Mouse (Mus musculus) heart, postnatal 10 days (tissue): Measurements from ENCODE around the gene Gm5460. TPM values are rescaled to one million over a fixed set of nuclear protein-coding genes. Genes with fewer than 3 reads are reported as not detected.

Experiments used
- DNase-seq, 2 experiments: peaks; one replicate each; pipeline ENCODE4 v3.0.0; 2021
- intact Hi-C: fragments of 180-260 bp; cut with DNase I; formaldehyde crosslinking; loops from one replicate; pipeline ENCODE4 v1.15.1; 2025
- total RNA-seq, 2 experiments: library from RNA; stranded (reverse); gene quantifications; 2 replicates each; pipeline ENCODE4 v1.2.3; 2021

Gm5460 gene
- not detected for total RNA-seq

DNA sequence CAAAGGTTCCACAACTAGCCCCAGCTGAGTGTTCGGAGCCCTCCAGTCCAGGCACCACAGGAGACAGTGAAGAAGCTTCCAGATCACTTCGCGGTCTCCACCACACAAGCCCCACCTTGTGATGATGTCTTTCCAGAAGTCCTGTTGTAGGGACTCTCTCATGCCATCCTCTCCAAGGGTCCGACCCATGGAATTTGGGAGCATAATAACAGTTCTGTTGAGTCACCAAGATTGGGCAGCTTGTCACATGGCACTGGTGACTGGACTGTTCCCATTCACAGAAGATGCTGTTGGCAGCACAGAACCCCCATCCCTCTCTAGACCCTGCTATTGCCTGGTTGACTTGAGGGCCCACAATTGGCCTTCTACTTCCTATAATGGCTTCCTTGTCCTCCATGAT lies at the start of gene Gm5460:
Gm5460 (plus strand) TSS at position 378 of the 400 bp plus-strand sequence.
- intact Hi-C loops: no loop called here

GRCm38 (mm10) chr14:33972679-33973078 lies 43.9 kb upstream of the Gm5460 start:
- intact Hi-C loops: no loop called here
- DNase-seq: peak in 1 of 2 experiments; percentile 9

More for the DNA sequence above, at the start of gene Gm5460:
- DNase-seq: no peak

GRCm38 (mm10) chr14:33974752-33975151 lies 41.8 kb upstream of the Gm5460 start:
- intact Hi-C loops: no loop called here
- DNase-seq: no peak

DNA sequence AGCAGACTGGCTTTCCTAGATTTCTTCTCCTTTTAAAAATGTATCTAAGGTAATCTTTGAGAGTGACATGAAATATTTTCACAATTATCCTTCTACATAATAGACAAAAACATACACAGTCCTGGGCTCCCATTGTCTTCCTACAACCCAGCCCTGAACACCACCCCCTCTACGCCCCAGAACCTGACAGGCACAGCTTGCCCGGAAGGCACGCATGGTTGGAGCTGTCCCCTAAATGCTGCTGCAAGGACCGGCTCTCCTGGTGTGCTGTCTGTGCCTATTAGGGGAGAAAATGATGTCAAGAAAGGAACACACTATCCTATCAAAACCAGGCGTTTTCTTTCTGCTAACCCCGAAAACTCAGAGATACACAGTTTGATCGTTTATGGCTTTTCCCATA lies 38.8 kb upstream of the Gm5460 start:
- DNase-seq: no peak
- intact Hi-C loops: no loop called here

DNA sequence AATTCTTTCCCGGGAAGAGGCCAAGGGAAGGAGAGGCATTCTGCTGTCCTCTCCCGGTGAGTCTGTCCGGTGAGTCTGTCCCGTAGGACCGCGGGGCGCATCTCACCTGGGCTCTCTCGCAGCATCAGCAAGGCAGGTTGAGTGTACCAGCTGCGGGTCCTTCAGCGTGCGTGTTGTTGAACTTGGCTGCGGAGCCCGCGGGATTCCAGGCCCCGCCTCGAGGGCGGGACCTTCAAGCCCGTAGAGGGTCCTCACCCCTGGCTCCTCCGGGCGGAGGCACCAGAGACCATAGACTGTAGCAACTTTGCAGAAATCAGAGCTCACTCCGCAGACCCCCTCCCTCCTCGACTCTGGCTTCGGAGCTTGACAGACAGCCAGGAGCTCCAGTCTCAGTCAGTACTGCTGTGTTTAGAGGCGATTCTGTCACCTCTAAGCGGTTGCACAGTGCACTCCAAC lies 37.9 kb upstream of the Gm5460 start, which contains the start of gene Zfp488:
Zfp488 (minus strand) TSS at position 161 of the 456 bp plus-strand sequence.
- intact Hi-C loops: no loop called here

GRCm38 (mm10) chr14:33989201-33989600 lies 27.4 kb upstream of the Gm5460 start:
- intact Hi-C loops: no loop called here
- DNase-seq: no peak

More for the DNA sequence above, 37.9 kb upstream of the Gm5460 start, which contains the start of gene Zfp488:
- peak in 1 of 2 experiments; percentile 6 for DNase-seq

DNA sequence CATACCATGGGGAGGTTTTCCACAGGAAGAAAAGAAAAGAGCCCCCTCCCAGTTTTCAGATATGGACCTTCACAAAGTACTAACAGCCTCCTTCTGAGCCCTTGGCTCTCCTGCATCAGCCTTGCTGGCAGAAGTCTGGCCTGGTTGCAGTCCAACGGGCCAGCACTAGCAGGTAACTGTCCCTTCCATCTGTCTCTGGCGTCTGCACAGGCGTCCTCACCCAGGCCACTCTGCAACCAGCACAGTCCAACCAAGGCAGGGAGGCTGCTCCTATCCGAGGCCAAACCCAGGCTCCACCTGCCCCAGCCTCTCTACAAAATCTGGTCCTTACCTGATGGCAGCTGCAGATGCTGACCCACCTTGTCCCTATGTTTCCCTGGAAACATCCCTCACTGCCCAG lies 24.6 kb upstream of the Gm5460 start:
- intact Hi-C loops: no loop called here
- DNase-seq: no peak

GRCm38 (mm10) chr14:33993051-33993450 lies 23.5 kb upstream of the Gm5460 start:
- intact Hi-C loops: no loop called here

GRCm38 (mm10) chr14:33993521-33994289 lies 22.9 kb upstream of the Gm5460 start:
- DNase-seq: peak; percentile 8 to 14
- intact Hi-C loops: no loop called here

More at GRCm38 (mm10) chr14:33993051-33993450, 23.5 kb upstream of the Gm5460 start:
- no peak for DNase-seq

DNA sequence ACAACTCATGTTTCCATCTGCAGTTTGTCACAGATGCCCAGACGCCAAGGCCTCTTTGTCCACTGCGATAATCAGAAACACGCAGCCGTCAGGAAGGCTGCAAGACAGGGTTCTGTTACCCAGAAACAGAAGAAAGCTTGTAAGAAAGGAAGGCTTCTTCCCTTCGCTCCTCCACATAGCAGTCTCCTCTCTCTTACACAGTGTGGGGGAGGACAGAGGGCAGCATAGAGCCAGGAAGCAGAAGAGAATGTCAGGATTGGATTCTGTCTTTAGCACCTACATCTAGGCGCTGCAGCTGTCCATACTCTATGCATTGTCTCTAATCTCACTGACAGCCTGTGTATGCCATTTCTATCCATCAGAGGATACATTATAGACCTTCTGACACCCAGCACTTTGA lies 19.1 kb upstream of the Gm5460 start:
- intact Hi-C loops: no loop called here
- DNase-seq: no peak

GRCm38 (mm10) chr14:34000076-34000475 lies 16.5 kb upstream of the Gm5460 start:
- intact Hi-C loops: no loop called here
- no peak for DNase-seq

- intact Hi-C loops: no loop called here
- DNase-seq: no peak
Measured at GRCm38 (mm10) chr14:34001445-34001844, 15.1 kb upstream of the Gm5460 start.

GRCm38 (mm10) chr14:34002358-34002757 lies 14.2 kb upstream of the Gm5460 start:
- intact Hi-C loops: no loop called here

GRCm38 (mm10) chr14:34015063-34015462 lies 1.5 kb upstream of the Gm5460 start, which contains the start of gene Gm30083:
Gene Gm30083, minus strand, starts transcription at chr14:34015182.
- intact Hi-C loops: no loop called here
- no peak for DNase-seq

More at GRCm38 (mm10) chr14:34002358-34002757, 14.2 kb upstream of the Gm5460 start:
- no peak for DNase-seq

- intact Hi-C loops: no loop called here
- no peak for DNase-seq
Measured at GRCm38 (mm10) chr14:34016938-34017337, 380 bp downstream of the Gm5460 start.

- DNase-seq: peak; percentile 3 to 12
- intact Hi-C loops: no loop called here
Measured at GRCm38 (mm10) chr14:34026710-34027109, 10.2 kb downstream of the Gm5460 start.

GRCm38 (mm10) chr14:34033841-34034610 lies 17.5 kb downstream of the Gm5460 start:
- DNase-seq: no peak
- intact Hi-C loops: no loop called here

DNA sequence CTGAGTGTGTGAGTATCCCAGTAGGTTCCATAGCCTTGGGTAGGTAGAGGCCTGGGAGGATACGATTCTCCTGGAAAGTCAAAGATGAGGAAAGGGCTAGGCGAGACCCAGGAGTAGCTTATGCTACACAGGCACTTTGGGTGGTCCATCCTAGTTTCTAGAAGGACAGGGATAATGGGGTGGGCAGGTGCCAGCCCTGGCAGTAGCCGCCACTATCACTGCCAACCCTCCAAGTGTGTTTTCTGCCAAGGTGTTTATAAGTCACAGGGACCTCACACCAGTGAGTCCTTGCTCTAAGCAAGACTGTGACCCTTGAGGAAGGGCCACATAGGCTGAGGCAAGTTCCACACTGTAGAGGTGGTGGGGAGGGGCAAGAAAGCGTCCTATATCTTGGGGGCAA lies 24.7 kb downstream of the Gm5460 start:
- intact Hi-C loops: no loop called here
- no peak for DNase-seq

GRCm38 (mm10) chr14:34043341-34043740 lies 26.8 kb downstream of the Gm5460 start:
- DNase-seq: no peak
- intact Hi-C loops: no loop called here

DNA sequence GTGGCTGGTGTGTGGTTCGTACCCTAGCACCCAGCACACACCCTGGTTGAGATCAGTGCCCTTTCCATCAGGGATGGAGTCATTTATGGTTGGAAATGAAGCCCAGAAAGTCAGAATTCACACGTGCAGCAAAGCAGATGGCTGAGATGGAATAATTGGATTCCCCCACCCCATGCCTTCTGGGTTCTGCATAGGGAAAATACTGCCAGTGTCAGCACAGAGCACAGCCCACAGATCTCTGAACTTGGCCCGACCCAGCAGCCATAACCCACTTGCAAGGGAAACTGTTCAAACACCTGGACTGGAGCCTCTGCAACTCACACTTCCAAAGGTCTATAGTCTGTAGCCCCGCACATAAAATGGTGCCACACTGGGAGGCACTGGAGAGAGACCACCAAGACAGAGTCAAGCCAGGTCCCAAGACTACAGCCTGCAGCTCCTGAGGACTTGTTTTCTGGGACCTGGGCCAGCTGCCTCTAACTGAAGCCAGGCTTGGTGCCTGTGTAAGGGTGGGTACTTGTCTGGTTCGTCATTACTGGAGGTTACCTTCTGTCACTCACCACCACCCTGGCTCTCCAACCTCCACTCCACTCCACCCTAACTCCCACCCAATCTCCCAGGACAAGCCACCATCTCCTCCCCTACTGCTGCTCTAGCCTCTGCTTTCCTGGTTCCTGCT lies 33.7 kb downstream of the Gm5460 start:
- DNase-seq: no peak
- intact Hi-C loops: no loop called here

DNA sequence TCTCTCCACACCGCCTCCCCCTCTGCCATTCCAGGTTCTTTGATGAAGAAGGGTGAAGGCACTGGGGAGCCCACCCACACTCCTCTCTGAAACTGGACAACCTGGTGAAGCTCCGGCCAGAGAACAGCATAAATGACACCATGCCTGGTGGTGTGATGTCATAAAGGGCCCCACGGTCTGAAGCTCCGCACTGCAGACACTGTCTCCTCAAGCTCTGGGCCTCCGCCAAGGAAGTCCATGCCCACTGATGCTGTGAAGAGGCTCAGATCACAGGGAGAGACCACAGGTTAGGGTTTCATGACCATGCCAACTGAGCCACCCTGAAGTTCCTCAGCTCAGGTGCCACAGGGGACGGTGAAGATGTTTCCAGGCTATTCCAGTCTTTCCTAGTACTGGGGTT lies 36.0 kb downstream of the Gm5460 start, which contains the start of gene Antxrl:
Antxrl (plus strand) TSS at position 192 of the 400 bp plus-strand sequence.
- intact Hi-C loops: no loop called here
- DNase-seq: no peak
